Mouse (Mus musculus) olfactory bulb, adult 2 months (tissue): ENCODE data around the gene Pik3r1.

Source experiments
- CTCF ChIP-seq: fragments of 200-500 bp; IDR thresholded peaks from 2 replicates; pipeline ENCODE4 v1.5.1; 2012; ENCODE audit warnings: low read depth, mild to moderate bottlenecking, low read length, moderate library complexity; ENCODE audit not compliant: insufficient read depth
- POLR2A ChIP-seq: fragments of 200-500 bp; IDR thresholded peaks from 2 replicates; pipeline ENCODE4 v1.6.1; 2012; ENCODE audit warnings: mild to moderate bottlenecking, low read depth, low read length, moderate library complexity; ENCODE audit not compliant: insufficient read depth

DNA sequence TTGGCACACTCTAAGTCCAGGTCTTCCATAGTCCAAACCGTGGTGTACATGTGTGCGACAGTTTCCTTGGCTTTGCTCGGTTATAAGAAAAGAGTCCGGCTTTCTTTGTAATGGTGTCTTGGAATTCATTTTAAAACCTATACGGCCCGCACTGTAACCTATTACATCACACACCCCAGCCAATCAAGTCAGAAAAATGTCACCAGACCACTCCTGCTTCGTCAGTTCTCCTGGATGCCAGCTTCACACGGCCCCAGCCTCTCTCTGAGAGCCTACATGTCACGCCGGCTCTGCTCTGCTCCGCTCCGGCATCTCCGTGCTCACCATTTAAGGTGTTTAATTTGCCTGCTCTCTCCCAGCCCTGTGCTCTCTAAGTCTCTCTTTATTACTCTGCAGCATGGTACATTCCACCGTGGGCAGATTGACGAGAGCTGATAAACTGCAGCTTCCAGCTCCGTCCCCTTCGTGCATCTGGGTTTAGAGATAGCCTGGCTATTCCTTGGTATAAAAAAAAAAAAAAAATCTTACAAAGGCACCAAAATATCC, 75.7 kb downstream of the Pik3r1 start:
- TF ChIP-seq POLR2A, result peak; percentile 29; the same call in 1 of the 2 replicates
- TF ChIP-seq CTCF, result no peak
